Mouse (Mus musculus): ENCODE results near the gene Gm10985.

The Gm10985 gene

DNA sequence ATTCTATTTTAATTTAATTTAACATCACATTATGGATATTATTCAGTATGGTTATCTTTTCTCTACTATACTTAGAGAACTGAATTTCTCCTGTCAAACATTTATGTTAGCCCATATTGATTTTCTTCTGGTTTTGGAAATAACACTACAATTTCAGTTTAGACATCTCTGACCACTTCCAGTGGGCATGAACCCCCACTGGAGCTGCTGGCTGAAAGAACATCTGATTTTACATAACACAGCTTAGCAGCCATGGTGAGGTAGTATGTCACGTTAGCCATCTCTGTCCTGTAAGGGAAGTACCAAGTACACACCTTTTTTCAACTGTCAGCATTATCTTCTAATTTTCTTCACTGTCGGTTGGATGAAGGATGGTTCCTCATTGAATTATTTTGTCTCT lies at the start of gene Gm10985:
Gene Gm10985 (plus strand): TSS at position 301 of the 400 bp plus-strand sequence.
- no peak for DNase-seq (ENCODE audit: extremely low read depth, low read depth, low spot score)

- no peak for DNase-seq (ENCODE audit: extremely low read depth, low read depth, low spot score)
Measured at GRCm38 (mm10) chr3:53796933-53797332, 48.0 kb upstream of the Gm10985 start.

- no peak for DNase-seq (ENCODE audit: extremely low read depth, low read depth, low spot score)
Measured at GRCm38 (mm10) chr3:53799671-53800070, 45.2 kb upstream of the Gm10985 start.

GRCm38 (mm10) chr3:53813421-53813977 lies 31.4 kb upstream of the Gm10985 start:
- no peak for DNase-seq (ENCODE audit: extremely low read depth, low read depth, low spot score)

DNA sequence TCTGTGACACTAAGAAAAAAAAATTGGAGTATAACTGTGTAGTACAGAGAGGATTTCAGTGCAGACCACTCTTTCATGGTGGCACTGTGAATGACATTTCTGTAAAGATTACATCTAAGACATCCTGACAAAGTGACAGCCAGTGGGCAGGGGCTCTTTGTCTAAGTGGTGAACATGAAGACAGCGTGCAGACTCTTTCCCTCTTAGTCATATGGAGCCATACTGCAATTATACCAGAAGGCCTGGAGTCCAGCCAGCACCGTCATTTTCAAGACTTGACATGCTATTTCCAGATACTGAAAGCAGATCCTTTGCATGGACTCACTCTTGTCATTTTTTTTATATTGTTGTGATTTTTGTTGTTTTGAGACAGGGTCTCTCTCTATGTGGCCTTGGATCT lies 10.6 kb upstream of the Gm10985 start:
- DNase-seq (ENCODE audit: extremely low read depth, low read depth, low spot score), result no peak

GRCm38 (mm10) chr3:53846206-53846928 lies 1.5 kb downstream of the Gm10985 start:
- no peak for DNase-seq (ENCODE audit: extremely low read depth, low read depth, low spot score)

DNA sequence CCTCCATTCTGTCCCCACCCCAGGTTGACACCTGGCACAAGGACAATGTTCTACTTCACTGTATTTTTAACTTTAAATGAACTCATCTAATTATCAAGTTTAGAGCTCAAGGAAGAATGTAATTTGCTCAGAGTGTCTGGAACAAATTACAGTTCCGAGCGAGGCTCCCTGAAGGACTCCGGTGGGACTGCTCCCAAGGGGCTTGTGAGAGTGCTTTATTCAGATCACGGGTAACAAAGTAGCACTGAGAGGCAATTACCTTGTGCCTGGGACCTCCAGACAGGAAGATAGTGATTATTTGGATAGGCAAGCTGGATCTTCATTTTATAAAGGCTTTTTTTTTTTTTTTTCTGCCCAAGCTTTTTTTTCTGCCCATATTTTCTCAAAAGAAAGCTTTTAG lies 2.8 kb downstream of the Gm10985 start:
- DNase-seq (ENCODE audit: extremely low read depth, low read depth, low spot score), result no peak

GRCm38 (mm10) chr3:53848262-53848661 lies 3.4 kb downstream of the Gm10985 start:
- DNase-seq (ENCODE audit: extremely low read depth, low read depth, low spot score), result no peak

DNA sequence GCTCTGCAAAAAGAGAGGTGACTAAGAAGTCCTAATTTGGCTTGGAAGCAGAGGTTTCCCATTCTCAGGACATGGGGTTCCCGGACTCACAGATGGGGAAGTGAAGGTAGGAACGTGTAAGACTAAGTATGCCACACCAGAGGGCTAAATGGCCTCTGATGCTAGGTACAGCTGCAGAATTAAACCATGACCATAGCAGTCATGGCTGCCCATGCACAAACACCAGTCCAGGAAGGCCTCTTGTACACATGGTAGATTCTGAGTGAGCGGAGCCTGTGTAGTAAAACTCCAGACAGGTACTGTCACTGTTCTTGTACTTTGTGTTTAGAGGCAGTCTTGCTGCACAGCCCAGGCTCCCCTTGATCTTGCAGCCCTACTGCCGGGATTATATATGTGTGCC lies 9.4 kb downstream of the Gm10985 start:
- DNase-seq (ENCODE audit: extremely low read depth, low read depth, low spot score), result no peak

- DNase-seq (ENCODE audit: extremely low read depth, low read depth, low spot score), result no peak
Measured at GRCm38 (mm10) chr3:53854831-53855230, 9.9 kb downstream of the Gm10985 start.

- peak; percentile 67 for DNase-seq (ENCODE audit: extremely low read depth, low read depth, low spot score)
Measured at GRCm38 (mm10) chr3:53863383-53864220, 18.7 kb downstream of the Gm10985 start, which contains the start of gene Ufm1. TSS of gene Ufm1 (minus strand) at chr3:53863830.

GRCm38 (mm10) chr3:53868212-53868611 lies 23.3 kb downstream of the Gm10985 start:
- peak; percentile 64 for DNase-seq (ENCODE audit: extremely low read depth, low read depth, low spot score)

DNA sequence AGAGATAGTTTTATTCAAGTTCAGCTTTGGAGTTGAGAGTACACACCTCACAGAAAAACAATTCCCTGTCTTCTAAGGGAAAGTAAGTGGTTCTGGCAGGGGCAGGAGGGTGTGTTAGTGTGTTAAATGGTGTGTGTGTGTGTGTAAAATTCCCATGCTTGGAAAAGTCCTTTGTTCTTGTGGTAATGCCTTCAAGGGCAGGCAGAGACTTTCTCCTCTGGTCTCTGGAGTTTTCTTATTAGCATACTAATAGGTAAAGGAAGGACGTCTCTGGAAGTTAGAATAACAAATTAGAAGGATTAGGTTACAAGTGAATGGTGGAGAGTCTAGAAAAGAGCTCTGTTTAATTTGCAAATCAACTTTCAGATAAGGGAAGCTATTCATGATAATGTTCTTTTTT lies 24.4 kb downstream of the Gm10985 start:
- DNase-seq (ENCODE audit: extremely low read depth, low read depth, low spot score), result no peak

DNA sequence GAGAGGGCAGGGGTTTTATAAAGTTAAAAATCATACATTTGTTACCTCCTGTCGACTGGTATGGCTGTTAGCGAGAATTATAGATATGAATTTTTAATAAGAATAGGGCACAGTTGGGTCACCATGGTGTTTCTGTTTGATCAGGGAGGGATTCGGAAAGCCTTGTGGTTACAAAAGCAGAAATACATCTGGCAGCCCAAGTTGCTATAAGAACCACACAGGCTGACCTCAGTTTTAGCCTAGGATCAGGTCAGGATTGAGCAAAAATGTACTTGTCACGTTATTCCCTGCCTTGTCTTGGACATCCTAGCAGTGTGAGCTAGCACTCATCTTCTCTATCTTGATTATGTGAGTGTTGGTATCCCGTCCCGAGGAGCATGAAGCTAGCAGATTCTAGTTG lies 25.6 kb downstream of the Gm10985 start:
- DNase-seq (ENCODE audit: extremely low read depth, low read depth, low spot score), result no peak

- no peak for DNase-seq (ENCODE audit: extremely low read depth, low read depth, low spot score)
Measured at GRCm38 (mm10) chr3:53871596-53871995, 26.7 kb downstream of the Gm10985 start.

GRCm38 (mm10) chr3:53890619-53891540 lies 46.0 kb downstream of the Gm10985 start:
- no peak for DNase-seq (ENCODE audit: extremely low read depth, low read depth, low spot score)

Data from fat pad, adult 2 months (tissue).